Mouse (Mus musculus) liver, adult (tissue): ENCODE data around the gene Rab30.

Experiments
- GATA4 ChIP-seq: IDR thresholded peaks from 2 replicates; pipeline ENCODE4 v1.6.1; 2014; ENCODE audit warnings: mild to moderate bottlenecking, low read length; ENCODE audit not compliant: insufficient replicate concordance

Gene Rab30

DNA sequence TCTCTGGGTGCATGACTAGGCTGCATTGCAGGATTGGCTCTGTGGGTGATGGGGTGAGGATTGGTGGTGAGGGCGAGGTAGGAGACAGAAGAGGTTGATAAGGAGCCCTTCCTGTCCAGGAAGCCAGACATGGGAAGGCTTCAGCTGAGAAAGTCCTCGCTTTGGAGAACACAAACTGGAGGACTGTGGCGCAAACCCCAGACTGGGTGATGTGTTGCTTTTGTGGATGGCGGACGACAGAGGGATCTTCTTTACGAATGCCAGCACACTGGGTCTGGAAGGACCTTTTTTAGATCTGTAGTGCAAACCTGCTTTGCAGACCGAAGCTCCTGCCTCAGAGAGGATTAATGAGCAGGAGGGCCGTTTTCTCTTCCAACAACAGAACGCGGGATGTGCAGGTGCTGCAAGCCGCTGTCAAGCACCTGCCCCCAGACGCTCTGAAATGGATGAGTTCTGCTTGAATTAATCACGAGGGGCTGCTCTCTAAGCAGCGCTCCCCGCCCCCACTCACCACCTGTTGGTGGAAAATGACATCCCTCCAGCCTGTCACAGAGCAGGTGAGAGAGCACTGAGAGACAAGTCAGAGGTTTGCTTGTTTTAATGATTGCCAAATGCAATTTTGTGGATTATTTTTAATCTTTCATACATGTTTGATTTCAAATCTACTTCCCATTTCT is 65.2 kb downstream of the Rab30 start:
- no peak for TF ChIP-seq GATA4

DNA sequence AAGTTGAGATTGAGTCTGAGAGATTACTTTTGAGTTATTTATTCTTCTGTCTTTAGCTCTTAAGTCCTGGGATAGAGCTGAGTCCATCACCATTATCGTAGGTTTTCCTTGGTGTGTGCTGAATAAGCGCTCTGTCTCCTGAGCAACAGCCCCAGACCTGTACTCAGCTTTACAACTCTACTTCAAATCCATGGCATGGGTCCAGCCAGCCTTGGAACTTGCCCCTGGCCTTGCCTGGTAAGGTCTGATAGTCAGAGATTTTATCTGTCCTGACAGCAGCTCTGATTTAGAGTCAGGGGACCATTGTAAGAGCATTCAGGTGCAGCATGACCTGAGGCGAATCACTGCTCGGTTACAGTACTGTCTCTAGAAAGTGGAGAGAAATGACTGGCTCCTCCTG is 66.1 kb downstream of the Rab30 start:
- no peak for TF ChIP-seq GATA4

DNA sequence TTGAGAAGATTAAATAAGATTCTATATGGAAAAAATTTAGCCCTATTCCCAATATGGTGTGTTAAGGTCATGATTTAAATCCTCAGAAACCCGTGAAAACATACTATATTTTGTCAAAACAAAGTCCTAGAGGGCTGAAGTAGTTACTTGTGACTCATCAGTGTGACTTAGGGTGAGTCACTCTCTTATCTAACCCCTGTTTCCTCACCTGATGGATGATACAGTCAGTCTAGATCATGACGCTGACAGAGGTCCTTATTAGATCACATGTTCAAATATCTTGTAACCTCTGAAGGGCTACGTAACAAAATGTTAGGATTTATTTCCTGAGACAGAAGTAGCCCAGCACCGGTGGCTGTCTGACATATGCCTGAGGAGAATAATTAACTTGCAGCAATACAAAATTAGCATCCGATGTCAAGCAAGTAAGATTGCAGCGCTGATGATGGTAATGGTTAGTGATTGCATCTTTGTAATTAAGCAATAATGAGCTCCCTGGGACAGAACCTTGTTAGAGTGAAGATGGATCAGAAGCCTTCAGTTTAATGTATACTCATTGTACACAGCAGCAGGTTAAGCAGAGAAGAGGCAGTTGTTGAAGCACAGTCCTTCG is 70.4 kb downstream of the Rab30 start:
- no peak for TF ChIP-seq GATA4

DNA sequence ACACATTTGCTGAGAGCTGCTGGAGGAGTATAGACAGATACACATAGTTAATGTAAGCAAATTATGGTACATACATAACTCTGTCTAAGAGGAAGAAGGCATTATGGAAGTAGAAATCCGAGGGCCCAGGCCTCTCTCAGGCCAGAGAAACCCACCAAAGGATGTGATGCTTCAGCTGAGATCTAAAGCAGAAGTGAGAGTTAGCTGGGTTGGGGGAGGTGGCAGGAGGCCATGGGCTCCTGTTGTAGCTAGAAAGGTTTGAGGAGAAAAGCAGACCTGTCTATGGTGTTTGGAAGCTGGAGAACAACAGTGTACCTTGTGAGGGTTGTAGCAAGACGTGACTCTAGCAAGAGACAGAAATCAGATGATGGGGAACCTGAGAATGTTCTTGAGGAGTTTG is 75.8 kb downstream of the Rab30 start:
- TF ChIP-seq GATA4: no peak

DNA sequence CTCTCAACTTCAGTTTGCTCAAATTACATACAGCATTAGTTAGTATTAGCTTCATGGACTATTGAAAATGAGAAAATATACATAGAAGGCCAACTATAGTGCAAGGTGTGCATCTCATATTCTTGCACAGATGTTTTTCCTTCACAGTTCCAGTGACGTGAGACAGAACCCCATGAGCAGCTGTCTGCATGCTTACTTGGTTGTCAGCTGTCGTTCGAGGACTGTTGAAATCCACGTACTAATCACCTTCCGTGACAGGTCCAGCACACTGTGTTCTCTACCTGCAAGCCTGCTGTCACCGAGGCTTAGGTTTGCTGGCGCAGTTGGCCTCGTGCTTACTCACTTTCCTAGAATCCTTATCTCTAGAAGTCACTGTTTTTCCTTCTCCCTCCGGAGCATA is 76.5 kb downstream of the Rab30 start:
- TF ChIP-seq GATA4: no peak

DNA sequence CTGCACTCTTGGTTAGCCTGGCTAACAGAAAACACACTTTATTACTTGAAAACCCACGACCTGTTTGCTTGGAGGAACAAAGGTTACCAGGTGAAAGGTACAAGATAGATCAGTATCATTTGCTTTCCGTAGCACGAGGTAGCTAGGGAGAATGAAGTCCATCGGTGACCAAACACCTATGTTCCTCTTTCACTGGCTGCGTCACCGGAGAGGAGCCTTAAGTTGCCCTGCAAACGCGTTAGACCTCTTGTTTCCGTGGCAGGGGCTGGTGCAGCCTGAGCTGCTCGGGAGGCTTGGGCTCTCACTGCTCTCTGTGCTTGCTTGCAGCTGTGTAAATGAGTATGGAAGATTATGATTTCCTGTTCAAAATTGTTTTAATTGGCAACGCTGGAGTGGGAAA is 78.3 kb downstream of the Rab30 start:
- TF ChIP-seq GATA4: peak; percentile 81; the same call in 1 of the 2 replicates

DNA sequence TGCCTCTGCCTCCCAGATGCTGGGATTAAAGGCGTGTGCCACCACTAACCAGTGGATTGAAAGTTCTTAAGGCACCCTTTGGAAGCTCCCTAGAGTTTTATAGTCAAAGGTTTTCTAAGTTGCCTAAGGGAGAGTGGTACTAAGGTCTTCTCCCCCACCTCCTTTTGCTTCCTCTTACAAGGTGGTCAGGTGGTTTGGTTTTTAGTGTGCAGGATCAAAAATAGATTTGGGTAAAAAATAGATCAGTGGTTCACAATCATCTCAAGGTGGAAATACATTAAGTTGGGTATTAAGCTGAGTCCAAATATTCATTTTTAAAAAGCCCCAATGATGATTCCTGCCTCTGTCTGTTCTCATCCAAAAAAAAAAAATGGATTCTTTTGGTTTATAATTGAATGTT is 79.0 kb downstream of the Rab30 start:
- TF ChIP-seq GATA4: no peak

DNA sequence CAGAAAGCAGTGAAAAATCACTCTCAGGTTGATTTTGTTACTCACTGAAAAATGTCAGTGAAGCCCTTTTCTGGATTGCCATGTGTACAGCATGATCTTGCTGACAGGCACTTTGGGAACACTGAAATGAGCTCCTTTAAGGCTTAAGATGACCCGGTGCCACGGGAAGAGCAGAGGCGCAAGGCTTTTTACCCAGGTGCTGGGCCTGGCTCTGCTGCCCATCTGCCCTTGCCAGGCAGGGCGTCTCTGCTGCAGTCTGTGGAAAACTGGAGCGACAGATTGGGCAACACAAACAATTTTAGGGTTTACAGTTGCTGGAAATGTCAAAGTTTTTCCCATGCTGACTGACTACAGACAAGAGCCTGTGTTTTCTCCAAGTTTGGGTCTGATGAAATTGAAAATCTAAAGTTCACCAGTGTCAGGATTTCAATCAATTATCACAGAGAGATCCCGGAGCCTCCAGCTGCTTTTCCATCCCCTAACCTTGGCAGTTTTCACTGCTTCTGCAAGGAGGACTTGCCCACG is 79.6 kb downstream of the Rab30 start:
- no peak for TF ChIP-seq GATA4

DNA sequence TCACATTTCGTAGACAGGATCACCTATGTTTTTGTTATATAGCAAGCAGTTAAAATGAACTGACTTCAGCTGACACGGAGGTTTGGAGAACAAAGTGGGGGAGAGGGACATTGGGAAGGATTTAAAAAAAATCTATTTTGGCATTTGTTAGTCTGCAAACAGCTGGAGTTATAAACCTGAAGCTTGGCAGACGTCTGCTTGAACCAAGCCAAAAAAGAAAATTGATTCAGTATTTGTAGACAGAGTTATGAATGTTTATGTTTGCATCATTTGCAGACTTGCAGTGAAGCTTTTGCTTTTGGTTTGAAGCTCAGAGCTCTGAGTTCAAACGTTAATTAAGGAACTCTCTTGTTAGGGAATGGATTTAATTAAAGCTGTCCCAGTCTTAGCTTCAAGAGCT is 80.5 kb downstream of the Rab30 start:
- no peak for TF ChIP-seq GATA4

DNA sequence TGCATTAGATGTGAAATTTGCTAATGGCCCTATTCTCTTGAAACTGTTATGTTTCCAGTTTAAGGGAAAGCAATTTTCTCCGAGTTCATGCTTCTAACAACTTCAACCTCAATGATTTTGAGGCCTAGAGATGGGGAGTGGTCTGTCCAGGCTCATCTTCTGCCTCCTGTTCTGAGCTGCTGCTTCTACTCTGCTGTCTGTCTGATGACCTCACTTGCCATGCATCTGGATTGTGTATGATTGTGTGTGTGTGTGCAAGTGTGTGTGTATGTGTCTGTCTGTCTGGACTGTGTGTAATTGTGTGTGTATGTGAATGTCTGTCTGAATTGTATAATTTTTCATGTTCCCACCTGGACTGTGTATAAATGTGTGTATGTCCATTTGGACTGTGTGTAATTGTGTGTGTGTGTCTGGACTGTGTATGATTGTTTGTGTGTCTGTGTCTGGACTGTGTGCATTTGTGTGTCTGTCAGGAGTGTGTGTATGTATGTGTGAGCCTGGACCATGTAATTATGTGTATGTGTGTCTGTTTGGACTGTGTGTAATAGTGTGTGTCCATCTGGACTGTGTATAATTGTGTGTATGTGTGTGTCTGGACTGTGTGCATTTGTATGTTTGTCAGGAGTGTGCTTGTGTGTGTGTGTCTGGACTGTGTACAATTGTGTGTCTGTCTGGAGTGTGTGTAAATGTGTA is 81.2 kb downstream of the Rab30 start:
- no peak for TF ChIP-seq GATA4

DNA sequence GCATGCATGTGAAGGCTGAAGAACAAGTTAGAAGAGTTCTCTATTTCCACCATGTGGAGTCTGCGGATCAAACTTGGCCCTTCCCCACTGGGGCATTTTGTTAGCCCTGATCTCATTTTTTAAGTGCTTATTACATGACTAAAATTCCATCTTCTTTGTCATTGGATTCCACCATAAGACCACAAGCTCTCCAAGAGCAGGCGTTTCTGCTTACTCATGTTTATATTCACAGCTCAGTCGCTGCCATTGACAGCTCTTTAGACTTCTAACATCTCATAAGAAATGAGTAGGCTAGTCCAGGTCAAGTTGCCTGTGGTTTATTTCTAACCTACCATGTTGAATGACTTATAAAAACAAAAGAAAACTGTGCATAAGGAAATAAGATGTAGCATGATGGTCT is 84.8 kb downstream of the Rab30 start:
- no peak for TF ChIP-seq GATA4

DNA sequence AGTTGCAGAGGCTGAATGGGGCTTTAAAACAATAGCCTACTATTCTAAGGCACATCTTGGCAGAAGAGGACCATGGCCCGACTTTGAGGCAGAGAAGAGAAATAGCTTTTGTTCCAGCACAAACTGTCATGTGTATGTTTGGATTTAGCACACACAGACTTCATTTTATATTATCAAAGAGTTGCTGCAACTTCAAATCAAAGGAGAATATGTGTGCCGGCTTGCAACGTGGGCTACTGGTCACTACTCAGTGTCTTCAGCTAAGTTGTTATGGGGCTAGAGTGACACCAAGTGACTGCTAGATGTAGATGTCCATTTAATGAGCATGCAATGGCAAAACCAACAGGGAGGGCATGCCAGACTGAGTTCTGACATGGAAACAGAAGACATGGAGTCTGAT is 86.6 kb downstream of the Rab30 start:
- TF ChIP-seq GATA4: no peak

DNA sequence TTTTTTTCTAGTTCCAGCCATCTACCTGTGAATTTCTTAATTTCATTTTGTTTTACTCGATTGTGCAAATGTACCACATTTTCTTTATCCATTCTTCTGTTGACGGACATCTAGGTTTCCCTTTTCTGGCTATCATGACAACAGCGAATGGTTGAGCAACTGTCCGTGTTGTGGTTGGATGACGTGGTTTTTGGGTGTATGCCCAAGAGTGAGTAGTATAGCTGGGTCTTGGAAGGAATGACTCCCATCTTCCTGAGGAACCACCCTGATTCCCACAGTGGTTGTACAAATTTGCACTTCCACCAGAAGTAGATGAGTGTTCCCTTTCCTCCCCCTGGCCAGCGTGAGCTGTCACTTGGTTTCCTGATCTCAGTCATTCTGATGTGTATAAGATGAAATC is 91.0 kb downstream of the Rab30 start:
- no peak for TF ChIP-seq GATA4

DNA sequence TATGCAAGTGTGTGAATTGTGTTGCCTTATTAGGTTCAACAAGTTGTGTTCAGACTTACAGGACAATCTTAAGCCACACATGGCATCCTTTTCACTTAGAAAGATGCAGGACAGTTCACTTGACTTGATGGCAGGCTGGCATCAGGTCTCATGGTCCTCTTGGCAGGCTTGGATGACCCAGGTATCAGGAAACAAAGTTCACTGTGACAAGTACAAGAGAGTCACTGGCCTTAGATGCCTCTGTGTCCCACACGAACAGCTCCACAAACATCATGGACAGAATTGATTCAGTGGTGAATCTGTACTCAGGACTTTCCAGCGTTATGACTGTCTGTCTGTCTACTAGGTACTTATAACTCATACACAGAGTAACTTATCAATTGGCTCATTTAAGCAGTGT is 93.0 kb downstream of the Rab30 start:
- TF ChIP-seq GATA4: peak; percentile 31; the same call in 1 of the 2 replicates

DNA sequence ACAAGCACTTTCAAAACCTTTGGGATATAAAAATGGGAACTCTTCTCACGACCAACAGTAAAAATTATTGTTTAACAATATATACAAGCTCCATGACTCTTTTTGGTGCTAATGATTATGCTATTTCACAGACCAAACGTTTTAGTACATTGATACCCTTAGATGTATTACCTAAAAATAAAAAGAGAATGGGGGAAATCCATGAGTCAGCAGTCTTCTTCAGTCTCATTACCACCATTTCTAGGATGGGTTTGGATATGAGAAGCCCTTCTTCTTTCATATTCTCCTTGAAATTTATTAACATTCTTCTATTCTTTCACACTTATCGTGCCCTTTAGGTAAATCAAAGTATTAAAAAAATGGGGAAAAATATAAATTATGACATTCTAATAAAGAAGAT is 95.0 kb downstream of the Rab30 start:
- no peak for TF ChIP-seq GATA4

DNA sequence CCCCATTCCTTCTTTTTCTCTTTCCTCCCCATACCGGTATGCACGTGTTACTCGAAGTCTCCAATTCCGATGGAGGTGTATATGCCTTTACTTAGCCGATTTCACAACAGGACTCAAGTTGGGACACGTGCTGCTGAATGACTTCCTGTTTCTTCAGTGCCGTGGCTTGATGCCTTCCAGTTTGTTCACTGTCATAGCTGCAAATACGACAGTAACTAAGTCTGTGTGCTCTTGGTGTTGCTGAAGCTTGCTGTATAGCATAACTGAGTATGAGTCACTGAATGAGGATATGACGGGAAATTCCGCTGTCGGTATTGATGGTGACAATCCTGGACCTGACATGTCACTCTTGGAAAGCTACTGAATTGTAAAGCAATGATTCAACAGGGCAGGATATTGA is 95.8 kb downstream of the Rab30 start:
- no peak for TF ChIP-seq GATA4
